Mouse (Mus musculus): Measurements from ENCODE around the gene Pycard.
"Not testable (repeated sequence)": the region's sequence is repeated elsewhere in the genome, so short reads cannot be mapped to it uniquely, and the experiment has no call there.

The Pycard gene

GRCm38 (mm10) chr7:128003098-128003497, 9.4 kb upstream of the Pycard start:
- no peak for DNase-seq

DNA sequence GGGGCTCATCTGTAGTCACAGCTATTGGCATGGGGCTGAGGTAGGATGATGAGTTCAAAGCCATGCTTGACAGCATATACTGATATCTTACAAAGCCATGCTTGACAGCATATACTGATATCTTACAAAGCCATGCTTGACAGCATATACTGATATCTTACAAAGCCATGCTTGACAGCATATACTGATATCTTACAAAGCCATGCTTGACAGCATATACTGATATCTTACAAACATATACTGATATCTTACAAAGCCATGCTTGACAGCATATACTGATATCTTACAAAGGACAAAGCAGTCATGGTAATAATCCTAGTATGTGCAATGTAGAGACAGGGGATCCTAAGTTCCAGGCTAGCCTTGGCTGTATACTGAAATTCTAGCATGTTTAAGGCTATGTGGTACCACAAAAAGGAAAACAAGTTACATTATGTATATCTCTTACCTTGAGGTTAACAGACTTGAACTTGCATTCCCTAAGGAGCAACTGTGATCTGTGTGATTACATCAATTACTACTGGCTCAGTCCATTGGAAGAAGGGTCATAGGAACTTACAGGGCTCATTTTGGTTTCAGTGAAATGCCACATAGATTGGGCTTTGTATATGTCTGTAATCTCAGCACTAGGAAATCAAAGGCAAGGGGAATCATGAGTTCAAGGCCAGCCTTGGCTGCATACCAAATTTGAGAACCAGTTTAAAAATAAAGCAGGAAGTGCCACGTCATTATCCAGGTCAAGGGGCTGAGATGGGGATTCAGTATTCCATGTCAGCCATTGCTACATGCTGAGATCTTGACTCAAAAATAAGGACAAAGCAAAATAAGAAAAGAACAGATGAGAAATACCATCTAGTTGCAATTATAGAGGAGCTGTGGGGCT, 6.6 kb upstream of the Pycard start:
- no peak for DNase-seq

DNA sequence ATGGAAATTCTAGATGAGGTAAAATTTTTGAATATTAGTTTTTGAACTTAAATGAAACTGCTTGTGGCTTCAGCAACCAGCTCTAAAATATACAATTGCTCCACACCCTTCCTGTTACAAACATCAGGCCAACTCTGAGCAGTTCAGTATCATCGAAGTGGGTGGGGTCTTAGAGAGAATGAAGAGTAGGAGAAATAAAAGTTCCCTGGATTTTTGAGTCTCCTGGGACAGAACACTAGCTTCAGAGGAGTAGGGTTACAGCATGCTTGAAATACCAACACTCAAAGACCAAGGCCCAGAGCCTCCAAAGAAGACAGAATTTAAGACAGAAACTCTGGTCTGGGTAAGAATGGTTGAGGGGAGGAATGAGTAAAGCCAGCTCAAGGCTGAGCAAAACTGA, 5.8 kb upstream of the Pycard start:
- DNase-seq: no peak

DNA sequence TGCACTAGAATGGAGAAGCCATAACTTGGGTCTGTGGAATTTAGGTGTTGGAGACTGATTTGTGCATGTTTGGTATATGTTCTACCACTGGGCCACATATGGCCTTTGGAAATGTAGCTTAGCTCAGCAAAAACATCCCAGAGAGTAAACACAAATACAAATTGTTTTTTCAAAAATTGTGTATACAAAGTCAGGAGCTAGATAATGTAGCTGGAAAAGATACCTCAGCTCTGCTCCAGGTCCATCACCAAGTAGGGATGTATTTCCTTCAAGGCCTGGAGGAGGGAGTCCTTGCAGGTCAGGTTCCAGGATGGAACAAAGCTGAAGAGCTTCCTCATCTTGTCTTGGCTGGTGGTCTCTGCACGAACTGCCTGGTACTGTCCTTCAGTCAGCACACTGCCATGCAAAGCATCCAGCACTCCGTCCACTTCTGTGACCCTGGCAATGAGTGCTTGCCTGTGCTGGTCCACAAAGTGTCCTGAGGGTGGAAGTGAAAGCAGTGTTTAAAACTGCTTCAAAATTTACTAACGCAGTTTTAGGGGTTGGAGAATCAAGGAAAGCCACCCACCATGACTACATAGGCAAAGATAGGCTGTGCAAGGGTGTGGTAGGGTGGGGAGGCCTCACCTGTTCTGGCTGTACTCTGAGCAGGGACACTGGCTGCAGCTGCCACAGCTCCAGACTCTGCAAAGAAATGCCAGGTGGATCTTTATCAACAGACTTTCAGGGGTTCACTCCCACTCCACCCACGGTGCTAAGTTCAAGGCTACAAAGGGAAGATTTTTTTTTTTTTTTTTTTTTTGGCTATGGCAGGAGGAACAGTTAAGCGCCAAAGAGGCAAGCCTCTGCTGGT, 953 bp downstream of the Pycard start:
- no peak for DNase-seq

GRCm38 (mm10) chr7:127991643-127992487, 1.8 kb downstream of the Pycard start:
- DNase-seq: no peak

GRCm38 (mm10) chr7:127988904-127989303, 4.8 kb downstream of the Pycard start:
- DNase-seq: no peak

DNA sequence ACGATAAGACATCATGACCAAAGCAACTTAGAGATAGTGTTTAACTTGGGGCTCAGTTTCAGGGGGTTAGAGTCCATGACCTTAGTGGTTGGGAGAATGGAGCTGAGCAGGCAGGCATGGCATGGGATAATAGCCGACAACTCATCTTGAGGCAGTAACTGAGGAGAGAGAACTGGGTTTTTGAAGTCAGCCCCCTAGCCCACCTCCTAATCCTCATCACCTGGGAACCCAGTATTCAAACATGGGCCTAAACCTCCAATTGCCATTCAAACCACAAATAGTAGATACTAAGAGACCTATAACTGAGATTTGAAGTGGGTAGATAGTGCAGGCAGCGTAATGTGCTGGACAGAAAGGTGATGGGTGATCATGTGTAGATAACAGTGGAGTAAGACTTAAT, 13.1 kb downstream of the Pycard start:
- DNase-seq: no peak

DNA sequence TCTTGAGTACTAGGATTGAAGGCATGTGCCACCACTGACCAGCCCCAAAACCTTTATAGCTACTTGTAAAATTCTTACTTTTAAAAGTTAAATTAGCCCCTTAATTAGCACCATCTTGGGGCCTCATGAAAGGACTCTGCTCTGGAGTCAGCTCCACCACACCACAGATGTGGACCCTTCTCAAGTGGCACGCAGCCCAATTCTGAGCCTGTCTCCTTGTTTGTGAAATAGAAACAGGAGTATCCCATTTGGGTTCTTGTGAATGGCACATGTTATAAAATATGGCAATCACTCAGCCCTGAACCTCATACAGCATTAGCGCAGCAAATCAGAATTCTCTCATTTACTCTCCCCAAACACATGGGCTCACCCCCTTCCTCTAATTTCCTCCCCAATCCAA, 14.8 kb downstream of the Pycard start:
- no peak for DNase-seq

- DNase-seq: no peak
These were observed 19.2 kb downstream of the Pycard start for GRCm38 (mm10) chr7:127974413-127974930.

DNA sequence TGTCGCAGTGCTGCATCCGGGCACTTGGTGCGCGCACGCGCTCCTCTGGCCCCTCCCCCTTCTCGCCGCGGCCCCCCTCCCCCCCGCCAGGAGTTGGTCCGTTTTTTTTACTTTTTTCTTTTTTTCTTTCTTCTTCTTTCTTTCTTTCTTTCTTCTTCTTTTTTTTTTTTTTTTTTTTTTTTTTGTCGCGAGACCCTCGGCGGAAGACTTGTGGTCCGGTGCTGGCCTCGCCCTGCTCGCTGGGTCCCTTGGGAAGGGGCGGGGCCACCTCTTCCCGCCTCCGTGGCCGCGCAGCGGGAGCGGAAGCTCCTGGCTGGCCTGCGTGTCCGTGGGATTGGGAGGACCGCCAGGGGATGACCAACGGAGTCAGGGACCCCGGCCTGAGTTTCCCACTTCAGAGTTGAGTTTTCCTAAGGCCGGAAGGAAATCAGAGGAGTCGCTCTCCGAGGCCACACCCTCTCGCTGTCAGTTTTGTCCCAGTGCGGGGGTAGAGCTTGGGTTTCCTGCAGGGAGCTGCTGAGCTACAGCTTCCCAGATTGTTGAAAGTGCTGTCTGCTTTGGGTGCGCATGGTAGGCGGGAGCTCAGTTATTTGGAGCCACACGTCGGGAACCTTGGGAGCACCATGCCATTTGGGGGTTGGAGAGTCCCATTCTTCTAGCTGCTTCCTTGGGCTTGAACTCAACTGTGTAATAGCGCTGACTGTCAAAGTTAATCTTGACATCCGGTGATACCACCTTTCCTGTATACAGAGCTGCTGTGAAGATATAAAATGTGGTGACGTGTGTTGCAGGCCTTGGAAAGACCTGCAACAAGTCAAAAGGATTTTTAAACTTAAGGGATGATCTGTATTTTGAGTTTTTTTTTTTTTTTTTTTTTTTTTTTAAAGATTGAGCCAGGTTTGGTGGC, 25.5 kb downstream of the Pycard start:
- DNase-seq: peak; percentile 70

DNA sequence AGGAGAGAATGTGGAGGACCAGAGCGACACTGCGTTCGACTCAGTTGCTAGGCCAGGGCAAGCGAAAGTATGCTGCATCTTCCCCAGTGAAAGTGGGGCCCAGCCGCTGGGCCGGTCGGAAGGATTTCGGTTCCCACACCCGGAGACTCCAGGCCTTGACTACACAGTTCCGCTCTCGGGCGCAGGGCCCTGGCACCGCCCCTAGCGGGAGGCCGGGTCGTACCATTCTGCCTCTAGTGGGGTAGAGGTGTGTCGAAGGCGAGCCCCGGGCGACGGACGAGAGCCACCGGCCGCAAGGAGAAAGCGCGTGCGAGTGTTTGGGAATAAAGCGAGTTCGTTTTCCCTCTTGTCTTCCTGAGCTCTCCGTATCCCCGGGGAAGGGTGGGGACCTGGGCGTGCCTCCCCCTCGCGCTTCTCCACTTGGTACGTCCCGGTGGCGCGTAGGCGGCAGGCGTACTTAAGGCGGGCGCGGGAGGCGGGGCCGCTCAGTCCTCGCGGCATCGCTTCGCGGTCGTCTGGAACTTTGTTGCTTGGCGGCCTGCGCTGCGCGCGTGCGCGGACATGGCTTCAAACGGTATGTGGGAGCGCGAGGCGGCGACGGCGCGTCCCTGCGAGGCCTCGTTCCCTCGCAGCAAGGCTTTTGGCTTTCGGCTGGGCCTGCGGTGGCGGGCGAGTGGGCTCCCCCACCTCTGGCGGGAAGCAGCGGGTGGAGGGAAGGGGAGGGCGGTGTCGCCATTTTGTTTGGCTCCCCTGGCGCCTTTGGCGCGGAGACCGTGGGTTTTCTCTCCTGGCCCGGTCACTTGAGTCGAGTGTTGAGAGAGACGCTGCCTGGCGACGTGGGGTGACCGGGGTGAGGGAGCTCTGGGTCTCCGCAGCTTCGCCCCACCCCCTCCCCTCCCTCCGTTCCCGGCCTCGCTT, 26.4 kb downstream of the Pycard start, which contains the start of gene Fus:
TSS of gene Fus (plus strand) at position 454 of the 918 bp plus-strand sequence.
- peak; percentile 94 for DNase-seq

GRCm38 (mm10) chr7:127966371-127966918, 27.2 kb downstream of the Pycard start:
- DNase-seq: no peak

GRCm38 (mm10) chr7:127959364-127959763, 34.3 kb downstream of the Pycard start:
- DNase-seq: no peak

- DNase-seq: no peak
These were observed 40.6 kb downstream of the Pycard start for GRCm38 (mm10) chr7:127952864-127953581.

GRCm38 (mm10) chr7:127946470-127947023, 47.1 kb downstream of the Pycard start, which contains the start of gene Prss36:
Prss36 (minus strand) TSS chr7:127946725.
- no peak for DNase-seq

DNA sequence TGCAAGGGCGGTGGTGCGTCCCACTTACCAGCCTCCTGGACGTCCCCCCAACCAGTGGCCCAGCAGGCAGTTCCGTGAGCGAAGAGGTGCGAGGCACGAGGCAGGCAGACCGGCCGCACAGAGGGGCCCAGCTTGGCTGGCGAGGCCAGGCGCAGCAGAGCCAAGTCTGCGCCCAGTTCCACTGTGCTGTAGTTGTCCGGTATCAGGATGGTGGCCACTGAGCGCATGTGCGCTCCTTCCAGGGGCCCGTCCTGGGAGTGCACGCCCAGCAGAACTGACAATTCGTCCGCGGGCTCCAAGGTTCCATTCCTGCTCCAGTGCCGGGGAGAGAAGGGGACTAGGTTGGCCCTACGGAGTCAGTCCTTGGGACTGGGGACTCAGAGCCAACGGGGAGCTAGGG, 49.1 kb downstream of the Pycard start:
- no peak for DNase-seq

- DNase-seq: not testable (repeated sequence)
These were observed 51.6 kb downstream of the Pycard start for GRCm38 (mm10) chr7:127942097-127942496.

Data from right cerebral cortex, postnatal 25 days (tissue).